Mouse (Mus musculus) thymus, postnatal 14 days (tissue): ENCODE data around the gene Zpld1.

ENCODE experiments used
- DNase-seq: peaks from one replicate; pipeline ENCODE4 v3.0.0; 2021

The Zpld1 gene

DNA sequence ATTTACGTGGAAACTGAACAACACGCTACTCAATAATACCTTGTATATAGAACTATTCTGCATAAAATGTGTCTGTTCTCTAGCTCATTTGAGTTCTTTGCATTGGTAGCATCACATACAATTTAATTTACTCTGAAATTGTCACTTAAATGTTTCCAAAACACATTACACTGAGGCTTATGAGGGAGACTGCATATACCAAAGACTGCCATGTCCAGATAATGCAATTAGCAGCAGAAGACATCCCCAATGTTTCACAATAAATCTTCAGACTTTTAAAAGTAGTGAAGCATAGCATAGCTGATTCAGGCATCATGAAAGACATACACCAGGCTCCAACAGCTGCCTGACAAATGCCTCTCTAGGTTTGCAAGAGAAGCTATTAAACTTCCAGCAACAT lies at the start of gene Zpld1:
Zpld1 (minus strand) TSS at position 101 of the 400 bp plus-strand sequence.
- no peak for DNase-seq

DNA sequence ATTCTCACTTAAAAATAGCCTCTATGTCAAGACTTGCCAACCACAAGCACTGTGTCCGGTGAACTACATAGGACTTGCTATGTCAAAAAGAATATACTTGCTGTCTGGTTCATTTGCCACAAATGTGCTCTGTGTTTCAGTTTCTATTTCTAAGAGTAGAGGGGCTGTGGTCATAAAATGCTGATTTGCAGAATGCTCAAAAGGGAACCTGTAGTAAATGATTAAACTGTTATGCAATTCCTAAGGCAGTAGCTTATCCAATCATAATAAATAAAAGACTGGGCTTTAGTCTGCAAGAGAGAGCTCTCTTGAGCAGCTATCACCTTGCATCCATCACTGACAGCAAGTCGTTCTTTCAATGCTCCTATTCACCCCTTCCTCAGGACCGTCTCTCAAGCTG lies 47.9 kb upstream of the Zpld1 start:
- no peak for DNase-seq

DNA sequence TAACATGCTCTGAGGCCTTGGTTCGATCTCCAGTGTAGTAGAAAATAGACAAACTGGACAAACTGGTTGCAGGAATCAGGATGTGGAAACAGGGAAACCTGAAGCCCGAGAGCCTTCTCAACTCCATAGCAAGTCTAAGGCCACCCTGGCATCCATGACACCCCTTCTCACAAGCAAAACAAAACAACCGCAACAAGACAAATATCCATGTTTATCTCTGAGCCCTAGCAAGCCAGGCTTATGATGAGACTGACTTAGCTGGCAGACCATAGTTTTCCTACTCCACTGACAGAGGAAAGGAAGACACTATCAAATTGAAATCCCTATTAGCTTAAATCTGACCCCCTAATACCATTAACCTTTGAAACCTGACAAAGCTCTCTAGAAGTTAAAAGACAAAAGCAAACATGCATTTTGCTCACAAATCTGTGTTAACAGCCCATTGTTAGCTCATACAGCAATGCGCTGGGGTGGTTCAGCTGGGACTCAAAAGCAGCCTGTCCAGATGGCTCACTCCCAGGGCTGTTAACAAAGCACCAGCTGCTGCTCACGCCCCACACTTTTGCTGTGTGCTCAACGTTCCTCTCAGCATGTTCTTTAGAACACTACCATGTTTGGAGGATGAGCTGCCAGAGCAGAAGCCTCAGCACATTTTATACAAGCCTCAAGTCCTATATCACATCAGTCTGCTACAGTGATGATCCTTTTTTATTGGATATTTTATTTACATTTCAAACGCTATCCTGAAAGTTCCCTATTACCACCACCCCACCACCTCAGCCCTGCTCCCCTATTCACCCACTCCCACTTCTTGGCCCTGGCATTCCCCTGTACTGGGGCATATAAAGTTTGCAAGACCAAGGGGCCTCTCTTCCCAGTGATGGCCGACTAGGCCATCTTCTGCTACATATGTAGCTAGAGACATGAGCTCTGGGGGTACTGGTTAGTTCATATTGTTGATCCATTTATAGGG lies 24.0 kb upstream of the Zpld1 start:
- DNase-seq: no peak

DNA sequence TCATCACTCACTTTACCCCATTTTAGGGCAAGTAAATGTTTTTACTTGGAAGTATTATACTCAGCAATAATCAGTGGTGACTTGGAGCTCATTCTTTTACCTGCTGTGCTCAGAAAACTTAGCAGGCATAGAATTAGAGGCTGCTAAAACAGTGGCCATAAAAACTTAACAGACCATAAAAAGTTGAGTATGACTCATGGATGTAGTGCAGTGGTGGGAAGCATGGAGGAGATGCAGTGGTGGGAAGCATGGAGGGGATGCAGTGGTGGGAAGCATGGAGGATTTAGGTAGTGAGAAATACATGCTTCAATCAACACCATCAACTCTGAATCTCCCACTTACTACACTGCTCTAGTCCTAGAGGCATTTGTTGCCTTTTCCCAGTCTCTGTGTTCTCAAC lies 19.2 kb upstream of the Zpld1 start:
- no peak for DNase-seq

DNA sequence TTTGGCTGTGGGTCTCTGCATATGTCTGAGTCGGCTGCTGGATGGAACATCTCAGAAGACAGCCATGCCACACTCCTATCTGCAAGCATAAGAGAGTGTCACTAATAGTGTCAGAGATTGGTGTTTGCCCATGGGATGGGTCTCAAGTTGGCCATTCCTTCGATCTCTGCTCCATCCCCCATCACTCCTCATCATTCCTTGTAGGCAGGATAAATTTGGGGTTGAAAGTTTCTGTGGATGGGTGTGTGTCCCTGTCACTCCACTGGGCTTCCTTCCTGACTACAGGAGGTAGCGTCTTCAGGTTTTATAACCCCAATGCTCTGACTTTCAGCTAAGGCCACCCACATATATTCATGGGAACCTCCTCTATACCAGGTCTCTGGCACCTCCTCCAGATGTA lies 14.3 kb upstream of the Zpld1 start:
- no peak for DNase-seq

DNA sequence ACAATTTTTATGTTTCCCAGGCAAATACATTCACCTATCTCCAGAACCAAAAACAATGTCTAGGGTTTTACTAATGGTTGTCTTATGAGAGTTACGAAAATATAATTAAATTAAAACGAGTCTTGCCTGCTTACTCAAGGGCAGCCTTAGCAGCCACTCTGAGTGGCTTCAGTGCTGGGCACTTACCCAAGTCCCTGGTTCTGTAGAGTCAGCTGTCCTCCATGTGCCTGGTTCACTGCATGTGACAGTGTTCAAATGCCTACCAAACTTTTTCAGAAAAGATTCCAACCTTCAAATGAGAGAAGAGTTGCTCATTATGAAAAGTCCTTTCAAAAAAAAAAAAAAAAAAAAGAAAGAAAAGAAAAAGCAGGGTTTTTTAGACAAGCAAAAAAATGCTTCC lies 15.1 kb downstream of the Zpld1 start:
- no peak for DNase-seq

DNA sequence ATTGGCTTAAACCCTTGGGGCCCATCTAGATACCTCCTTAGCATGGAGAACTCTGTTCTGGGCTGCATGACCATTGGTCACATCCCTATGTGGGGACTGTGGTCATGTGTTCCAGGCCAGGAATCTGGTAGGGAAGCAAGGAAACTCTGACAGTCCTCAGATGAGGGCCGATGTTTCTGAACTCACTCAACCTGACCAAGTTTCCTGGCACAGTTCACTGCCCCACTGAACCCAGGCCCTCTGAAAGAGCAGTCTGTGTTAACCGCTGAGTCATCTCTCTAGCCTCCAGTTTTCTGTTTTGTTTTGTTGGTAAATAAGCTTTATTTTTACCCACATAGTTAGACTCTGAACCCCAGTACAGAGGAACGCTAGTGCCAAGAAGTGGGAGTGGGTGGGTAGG lies 20.3 kb downstream of the Zpld1 start:
- DNase-seq: no peak

DNA sequence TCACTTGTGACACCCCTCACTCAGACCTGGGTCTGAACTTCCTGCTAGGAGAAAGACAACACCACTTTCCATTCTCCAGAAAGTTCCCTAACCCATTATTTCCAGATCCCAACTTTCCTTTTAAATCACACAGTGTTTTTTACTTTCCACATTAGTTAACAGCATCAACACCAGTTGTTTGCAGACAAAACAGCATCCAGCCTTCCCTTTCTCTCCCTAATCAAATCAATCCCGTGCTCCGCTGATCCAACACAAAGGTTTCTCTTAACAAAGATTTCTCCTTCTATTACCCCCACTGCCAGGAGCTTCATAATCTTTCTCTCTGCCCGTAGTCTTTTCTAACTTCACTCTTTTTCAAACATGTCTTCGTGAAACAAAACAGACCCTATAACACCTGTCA lies 32.5 kb downstream of the Zpld1 start:
- no peak for DNase-seq

DNA sequence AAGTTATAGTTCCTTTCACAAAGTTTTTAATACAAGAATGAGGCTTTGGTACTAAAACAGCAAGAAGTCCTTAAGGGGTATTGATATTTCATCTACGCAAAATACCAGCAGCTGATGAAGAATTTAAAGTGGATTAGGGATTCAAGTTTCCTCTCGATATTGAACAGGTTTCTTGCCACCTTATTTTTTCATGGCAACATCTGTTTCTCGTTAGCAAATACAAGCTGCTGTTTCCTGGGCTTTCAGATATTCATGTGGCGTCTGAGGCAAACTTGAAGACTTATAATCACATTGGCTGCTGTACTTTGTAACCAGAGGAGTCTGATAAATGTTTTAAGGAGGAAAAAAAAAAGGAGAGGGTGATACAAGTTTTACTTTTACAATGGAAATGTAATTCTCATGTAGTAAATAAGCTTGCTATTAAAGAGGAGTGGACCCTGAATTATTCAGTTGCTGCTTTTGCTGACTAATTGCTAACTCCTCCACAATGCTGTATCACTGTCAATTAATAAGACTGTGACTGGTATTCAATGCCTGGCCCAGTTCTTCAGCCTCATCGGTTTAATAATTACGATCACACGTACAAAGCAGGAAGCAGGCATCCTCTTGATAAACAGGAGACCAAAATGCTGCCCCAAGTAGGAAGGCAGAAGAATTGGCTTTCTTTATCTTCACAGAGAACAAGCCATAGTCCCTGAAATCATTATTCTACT lies 36.8 kb downstream of the Zpld1 start:
- DNase-seq: no peak

DNA sequence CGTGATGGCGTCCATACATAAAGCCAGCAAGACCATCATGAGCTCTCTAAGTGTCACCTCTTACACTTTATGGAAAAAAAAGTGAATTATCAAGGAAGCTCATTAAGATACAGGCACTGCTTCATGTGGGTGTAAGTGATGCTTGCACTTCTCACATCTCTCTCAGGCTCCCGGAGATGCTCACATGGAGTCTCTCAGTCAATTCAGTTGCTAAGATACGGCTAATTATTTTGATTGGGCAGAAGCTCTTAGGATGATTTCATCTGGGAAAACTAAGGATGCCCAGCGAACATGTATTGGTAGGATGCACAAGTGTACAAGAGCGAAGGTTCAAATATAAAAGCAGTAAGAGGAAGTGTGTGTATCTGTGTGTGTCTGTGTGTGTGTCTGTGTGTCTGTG lies 38.1 kb downstream of the Zpld1 start:
- DNase-seq: no peak

DNA sequence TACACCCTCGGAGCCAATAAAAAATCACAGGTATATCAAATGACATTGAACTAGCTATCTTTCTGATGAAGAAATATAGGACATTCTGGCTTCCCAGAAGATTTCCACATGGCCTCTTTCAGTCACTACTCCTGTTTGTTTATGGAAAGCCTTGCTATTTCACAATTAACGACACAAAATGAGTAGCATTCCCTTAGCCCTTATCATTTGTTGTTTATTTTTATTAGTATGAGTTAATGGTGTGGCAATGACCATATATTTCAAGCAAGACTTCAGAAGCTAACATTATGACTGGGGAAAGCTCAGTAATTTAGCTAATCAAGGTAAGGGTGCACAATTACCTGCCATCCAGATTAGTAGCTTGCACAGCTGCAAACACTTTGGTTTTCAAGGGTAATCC lies 56.8 kb downstream of the Zpld1 start:
- DNase-seq: no peak

DNA sequence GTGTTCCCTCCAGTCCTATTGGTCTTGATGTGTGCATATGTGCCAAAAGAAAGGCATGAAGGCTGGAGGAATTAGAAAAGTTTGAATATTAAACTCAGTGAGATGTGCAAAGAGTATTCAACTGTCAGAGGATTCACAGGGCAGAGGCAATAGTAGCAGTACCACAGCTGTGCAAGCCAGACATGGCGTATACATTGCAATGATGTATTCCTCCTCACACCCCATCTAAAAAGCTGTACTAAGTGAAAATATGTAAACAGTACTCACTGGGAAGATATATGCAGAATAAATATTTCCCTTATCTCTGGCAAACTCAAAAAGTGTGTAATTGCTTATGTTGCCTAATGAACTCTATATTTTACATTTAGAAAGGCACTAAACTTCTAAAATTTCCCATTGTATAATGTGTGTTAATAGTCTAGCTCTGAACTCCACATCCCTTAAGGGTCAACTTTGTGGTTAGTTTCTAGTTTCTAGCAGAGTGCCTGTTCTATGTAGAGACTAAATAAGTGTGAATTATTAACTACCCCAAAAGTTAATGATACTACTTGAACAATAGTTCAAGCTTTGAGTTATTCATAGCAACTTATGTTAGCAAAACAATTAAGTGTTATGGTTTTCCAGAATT lies 68.7 kb downstream of the Zpld1 start:
- no peak for DNase-seq

DNA sequence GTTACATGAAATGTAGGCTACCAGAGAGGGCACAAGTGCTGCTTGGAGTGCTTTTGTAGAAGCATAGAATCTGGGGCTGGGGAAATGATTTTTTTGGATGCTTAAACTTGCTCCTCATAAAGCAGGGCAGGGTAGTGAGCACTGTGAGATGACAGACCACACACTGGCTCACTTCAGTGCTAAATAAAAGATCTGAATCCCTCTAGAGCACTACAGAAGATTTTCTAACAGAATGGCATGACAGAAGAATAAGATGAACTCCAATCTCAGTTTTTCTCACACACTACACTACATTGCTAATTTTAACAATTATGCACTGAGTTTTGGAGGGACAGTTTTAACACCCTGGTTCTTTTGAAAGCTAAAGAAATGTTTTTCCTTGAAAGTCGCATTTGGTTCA lies 93.8 kb downstream of the Zpld1 start:
- no peak for DNase-seq

DNA sequence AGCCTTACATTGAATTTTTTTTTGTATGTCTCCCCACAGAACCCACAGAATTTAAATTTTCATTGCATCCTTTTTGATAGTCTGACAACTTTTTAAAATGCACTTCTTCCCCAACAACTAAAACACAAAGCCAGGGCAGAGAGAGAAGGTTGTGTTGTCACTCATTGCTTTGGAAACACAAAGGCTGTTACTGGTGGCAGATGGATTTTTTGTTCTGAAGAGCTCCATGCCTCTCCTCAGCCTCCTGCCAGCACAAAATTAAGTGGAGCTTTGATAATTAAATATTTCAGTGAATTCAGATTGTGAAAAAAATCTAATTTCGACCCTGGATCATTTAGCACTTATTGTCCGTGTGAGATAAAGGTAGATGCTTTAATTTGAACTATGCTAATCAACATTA lies 107.4 kb downstream of the Zpld1 start:
- DNase-seq: no peak

DNA sequence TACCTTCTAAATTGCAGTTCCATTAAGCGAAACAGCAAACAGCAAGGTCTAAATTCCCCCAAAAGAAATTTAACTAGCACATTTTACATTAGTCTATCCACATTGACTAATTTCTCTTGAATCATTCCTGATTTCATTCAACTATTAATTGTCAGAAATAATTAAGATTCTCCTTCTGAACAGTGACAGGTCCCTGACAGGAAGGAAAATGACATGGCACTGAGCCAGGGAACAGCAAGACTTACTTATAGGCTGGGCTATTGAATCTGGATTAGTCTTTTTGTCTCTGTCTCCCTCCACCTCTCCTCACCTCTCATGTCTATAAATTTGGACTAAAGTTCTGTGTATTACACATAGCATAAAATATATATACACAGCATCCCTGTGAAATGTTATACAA lies 112.4 kb downstream of the Zpld1 start:
- no peak for DNase-seq
